Mouse (Mus musculus) forebrain, embryonic 14.5 days (tissue): Measurements from ENCODE around the gene Akt2. TPM values are rescaled to one million over a fixed set of nuclear protein-coding genes. Genes with fewer than 3 reads are reported as not detected.
A peak's percentile ranks its signal among the peaks of the same experiment; 100 is the strongest.

Source experiments
- ATAC-seq: fragments of 200-750 bp; cut with Nextera tagmentation; 2 replicates; pipeline ENCODE4 v1.8.0; 2017; ENCODE audit warnings: mild to moderate bottlenecking, moderate library complexity
- DNase-seq: peaks from one replicate; pipeline ENCODE4 v3.0.0-alpha.2; 2015; ENCODE audit warnings: low spot score
- H3K27ac ChIP-seq: fragments of 300-500 bp; sonication (generic); 2 replicates; pipeline ENCODE4 v1.5.1; 2014; ENCODE audit warnings: low read depth, mild to moderate bottlenecking, control low read depth, low read length, moderate library complexity
- H3K27me3 ChIP-seq: fragments of 300-500 bp; sonication (generic); replicated peaks from 2 replicates; pipeline ENCODE4 v1.6.1; 2014; ENCODE audit warnings: low read length, control low read depth, mixed read lengths; ENCODE audit not compliant: control insufficient read depth, insufficient read depth
- H3K36me3 ChIP-seq: fragments of 300-500 bp; sonication (generic); 2 replicates; pipeline ENCODE4 v1.6.1; 2014; ENCODE audit warnings: low read length, control low read depth; ENCODE audit not compliant: control insufficient read depth, insufficient read depth
- H3K4me1 ChIP-seq: fragments of 300-500 bp; sonication (generic); 2 replicates; pipeline ENCODE4 v1.6.1; 2014; ENCODE audit warnings: antibody characterized with exemption, low read length, control low read depth; ENCODE audit not compliant: control insufficient read depth, insufficient read depth
- H3K4me2 ChIP-seq: fragments of 300-500 bp; sonication (generic); 2 replicates; pipeline ENCODE4 v1.6.1; 2014; ENCODE audit warnings: mild to moderate bottlenecking, control low read depth, low read length
- H3K4me3 ChIP-seq: fragments of 300-500 bp; sonication (generic); 2 replicates; pipeline ENCODE4 v1.5.1; 2014; ENCODE audit warnings: low read depth, low read length, control low read depth
- H3K9ac ChIP-seq: fragments of 300-500 bp; sonication (generic); 2 replicates; pipeline ENCODE4 v1.6.1; 2014; ENCODE audit warnings: mild to moderate bottlenecking, low read length, control low read depth, moderate library complexity
- H3K9me3 ChIP-seq: fragments of 300-500 bp; sonication (generic); replicated peaks from 2 replicates; pipeline ENCODE4 v1.6.1; 2016; ENCODE audit warnings: low read length, control low read depth, mixed read lengths; ENCODE audit not compliant: control insufficient read depth
- WGBS: fragments of 180-500 bp; shearing (Covaris S2); extraction: QIAGEN DNeasy Blood & Tissue Kit; methylation state at CpG from one replicate; pipeline ENCODE4 v1.1.7; 2014; 5-methylcytosine and 5-hydroxymethylcytosine counted together
- polyA plus RNA-seq: library from polyadenylated mRNA; unstranded; fragments of >200 nt; fragmentation: Nextera tagmentation; extraction: Ambion mirVana; gene quantifications from 2 replicates; pipeline ENCODE4 v1.2.1, GENCODE M21; 2014

Gene Akt2
- polyA plus RNA-seq, 1 experiment from 2014 or later: 80.6 TPM

DNA sequence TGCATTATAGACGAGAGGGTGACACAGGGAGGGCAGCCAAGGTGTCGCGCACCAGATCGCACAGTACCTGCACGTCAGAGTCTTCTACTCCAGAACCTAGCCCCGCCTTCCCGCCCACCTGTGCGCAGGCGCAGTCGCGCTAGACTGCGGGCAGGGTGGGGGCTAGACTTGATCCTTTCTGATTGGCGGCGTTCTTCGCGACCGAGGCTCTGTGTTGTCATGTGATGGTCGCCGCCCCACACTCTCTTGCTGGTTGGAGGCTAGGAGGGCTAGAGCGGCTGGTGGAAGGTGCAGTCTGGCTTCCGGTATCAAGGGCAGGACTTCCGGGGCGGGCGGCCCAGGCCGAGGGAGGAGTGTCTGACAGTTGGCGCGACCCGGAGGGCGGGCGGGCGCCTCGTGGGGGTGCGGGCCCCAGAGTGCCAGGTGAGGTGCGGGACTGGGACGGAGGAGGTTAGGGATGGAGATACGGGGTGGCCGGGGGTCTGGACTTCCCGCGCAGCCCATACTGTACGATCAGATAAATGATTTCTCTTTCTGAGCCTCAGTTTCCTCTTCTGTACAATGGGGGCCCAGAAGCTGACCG, 38.3 kb upstream of the Akt2 start, which contains the start of the genes Pld3 and 2310022A10Rik:
TSS of gene Pld3 (minus strand) at position 288 of the 583 bp plus-strand sequence.
TSS of gene 2310022A10Rik (plus strand) at position 303 of the 583 bp plus-strand sequence.
- peak within 1 kb of the TSS; percentile 81 for H3K4me2 ChIP-seq
- no peaks in the 10 kb centered on the region for H3K9me3 ChIP-seq
- H3K4me3 ChIP-seq: peak within 1 kb of the TSS; percentile 73
- no peaks in the 10 kb centered on the region for H3K27me3 ChIP-seq
- peak; percentile 100 for ATAC-seq
- H3K9ac ChIP-seq: peak within 1 kb of the TSS; percentile 74
- peaks cover 10% of the 10 kb centered on the region for H3K4me1 ChIP-seq
- H3K36me3 ChIP-seq: peaks cover 9% of the 10 kb centered on the region
- DNase-seq: peak; percentile 98
- H3K27ac ChIP-seq: 0 out of 2 replicates have a peak within 1 kb of the TSS, but pooled peaks have one; percentile 33
- under 1% methylated on average over 41 of the region's 41 CpGs for WGBS

DNA sequence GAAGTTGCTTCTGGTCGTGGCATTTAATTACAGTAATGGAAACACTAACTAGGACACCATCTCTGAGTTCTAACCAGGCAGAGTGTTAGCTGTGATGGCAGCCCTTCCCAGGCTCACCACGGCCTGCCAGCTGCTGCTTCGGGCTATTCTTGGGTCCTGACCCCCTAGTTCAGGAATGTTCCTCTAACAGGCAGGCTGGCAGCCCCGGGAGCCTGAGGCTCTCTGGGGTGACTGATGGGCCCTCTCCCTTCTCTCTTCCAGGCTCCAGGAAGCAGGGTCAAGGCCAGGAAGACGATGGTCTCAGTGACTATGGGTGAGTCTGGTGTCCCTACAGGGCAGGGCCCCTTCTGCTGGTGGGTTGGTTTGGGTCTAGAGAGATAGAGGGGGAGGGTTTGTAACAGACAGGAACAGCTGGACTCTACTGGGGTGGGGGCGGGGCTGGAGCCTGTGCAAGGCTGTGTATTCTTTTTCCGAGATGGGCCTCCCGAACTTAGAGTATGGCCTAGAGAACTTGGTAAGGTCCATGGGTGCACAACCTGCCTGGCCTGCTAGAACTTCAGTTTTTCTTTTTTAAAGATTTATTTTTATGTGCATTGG, 31.0 kb upstream of the Akt2 start:
- H3K4me2 ChIP-seq: no peak overlapping the region
- H3K27me3 ChIP-seq: no peaks in the 10 kb centered on the region
- no peak overlapping the region for H3K9ac ChIP-seq
- no peak overlapping the region for H3K27ac ChIP-seq
- ATAC-seq (no peak), DNase-seq (no peak)
- H3K36me3 ChIP-seq: peaks cover 62% of the 10 kb centered on the region
- no peaks in the 10 kb centered on the region for H3K9me3 ChIP-seq
- 89% methylated on average over 8 of the region's 8 CpGs for WGBS
- H3K4me1 ChIP-seq: no peaks in the 10 kb centered on the region
- H3K4me3 ChIP-seq: no peak overlapping the region

DNA sequence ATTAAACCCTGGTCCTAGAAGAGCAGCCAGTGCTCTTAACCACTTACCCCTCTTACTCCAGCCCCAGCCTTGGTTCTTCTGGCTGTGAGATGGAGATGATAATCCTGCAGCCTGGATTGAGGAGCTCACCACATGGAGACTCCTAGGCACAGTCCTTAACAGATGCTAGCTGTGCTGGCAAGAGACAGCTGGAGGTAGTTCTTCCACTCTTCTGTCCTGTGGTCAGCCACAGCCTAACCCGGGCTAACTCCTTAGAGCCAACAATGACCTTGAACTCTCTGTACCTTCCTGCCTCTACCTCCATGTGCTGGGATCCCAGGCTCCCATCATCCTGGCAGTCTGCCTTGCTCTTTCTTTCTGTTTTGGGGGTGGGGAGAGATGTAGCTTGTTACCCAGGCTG, 30.4 kb upstream of the Akt2 start:
- Histone ChIP-seq H3K4me2 (no peak overlapping the region), H3K9me3 (no peaks in the 10 kb centered on the region), H3K36me3 (peaks cover 64% of the 10 kb centered on the region), H3K27ac (no peak overlapping the region), H3K9ac (no peak overlapping the region; the same call in 1 of the 2 replicates), H3K27me3 (no peaks in the 10 kb centered on the region), H3K4me1 (no peaks in the 10 kb centered on the region), H3K4me3 (no peak overlapping the region)
- no peak for ATAC-seq
- DNase-seq: no peak
- WGBS: 81% methylated on average over 1 of the region's 1 CpGs

DNA sequence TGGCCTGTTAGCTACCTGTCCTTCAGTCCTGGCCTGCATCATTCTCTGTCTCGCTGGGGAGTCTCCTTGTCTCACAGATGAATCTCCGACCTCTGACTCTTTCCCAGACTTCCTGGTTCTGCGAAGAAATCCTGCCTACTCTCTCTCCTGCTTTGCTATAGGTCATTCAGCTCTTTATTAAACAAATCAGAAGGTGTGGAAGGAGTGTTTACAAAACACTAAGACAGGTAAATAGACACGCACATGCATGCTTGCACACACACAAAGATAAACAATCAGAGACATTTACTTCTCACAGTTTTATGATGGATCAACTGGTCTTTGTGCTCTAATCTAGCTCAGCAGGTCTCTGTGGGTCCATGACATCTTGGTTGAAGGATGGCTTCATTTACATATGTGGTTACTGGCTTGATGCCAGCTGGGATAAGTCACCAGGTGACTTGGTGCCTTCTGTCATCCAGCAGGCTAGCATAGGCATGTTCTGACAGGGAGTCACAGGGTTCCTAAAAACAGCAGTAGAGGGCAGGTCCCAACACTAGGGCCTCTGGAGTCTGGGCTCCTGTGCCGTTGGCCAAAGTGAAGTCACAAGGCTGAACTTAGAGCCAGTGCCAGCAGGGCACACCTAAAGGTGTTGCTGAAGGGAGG, 21.6 kb upstream of the Akt2 start:
- Histone ChIP-seq H3K27me3 (no peaks in the 10 kb centered on the region), H3K4me1 (no peaks in the 10 kb centered on the region), H3K36me3 (peaks cover 73% of the 10 kb centered on the region), H3K9me3 (no peaks in the 10 kb centered on the region), H3K9ac (no peak overlapping the region), H3K27ac (no peak overlapping the region), H3K4me3 (no peak overlapping the region), H3K4me2 (no peak overlapping the region)
- no peak for DNase-seq
- no peak for ATAC-seq
- 89% methylated on average over 5 of the region's 5 CpGs for WGBS

DNA sequence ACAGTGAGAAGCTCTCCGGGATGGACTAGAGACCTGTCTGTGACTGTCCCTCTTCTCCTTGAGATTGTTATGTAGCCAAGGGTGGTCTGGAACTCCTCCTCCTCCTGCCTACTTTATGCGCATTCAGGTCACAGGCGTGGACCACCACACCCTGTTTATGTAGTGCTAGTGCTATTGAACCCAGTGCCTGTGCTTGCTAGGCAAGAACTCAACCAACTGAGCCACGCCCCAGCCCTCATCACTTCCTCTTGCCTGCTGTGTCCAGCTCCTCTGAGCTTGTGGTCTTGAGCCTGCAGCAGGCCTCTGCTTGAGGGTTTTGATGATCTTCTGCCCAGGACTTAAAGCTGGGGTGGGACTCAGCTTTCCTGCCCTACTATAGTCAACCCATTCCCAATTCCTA, 19.2 kb upstream of the Akt2 start:
- ATAC-seq (no peak), DNase-seq (no peak)
- 90% methylated on average over 4 of the region's 4 CpGs for WGBS
- Histone ChIP-seq H3K36me3 (peaks cover 81% of the 10 kb centered on the region), H3K9me3 (no peaks in the 10 kb centered on the region), H3K4me2 (no peak overlapping the region), H3K27ac (no peak overlapping the region), H3K4me1 (no peaks in the 10 kb centered on the region), H3K27me3 (no peaks in the 10 kb centered on the region), H3K4me3 (no peak overlapping the region), H3K9ac (no peak overlapping the region)

DNA sequence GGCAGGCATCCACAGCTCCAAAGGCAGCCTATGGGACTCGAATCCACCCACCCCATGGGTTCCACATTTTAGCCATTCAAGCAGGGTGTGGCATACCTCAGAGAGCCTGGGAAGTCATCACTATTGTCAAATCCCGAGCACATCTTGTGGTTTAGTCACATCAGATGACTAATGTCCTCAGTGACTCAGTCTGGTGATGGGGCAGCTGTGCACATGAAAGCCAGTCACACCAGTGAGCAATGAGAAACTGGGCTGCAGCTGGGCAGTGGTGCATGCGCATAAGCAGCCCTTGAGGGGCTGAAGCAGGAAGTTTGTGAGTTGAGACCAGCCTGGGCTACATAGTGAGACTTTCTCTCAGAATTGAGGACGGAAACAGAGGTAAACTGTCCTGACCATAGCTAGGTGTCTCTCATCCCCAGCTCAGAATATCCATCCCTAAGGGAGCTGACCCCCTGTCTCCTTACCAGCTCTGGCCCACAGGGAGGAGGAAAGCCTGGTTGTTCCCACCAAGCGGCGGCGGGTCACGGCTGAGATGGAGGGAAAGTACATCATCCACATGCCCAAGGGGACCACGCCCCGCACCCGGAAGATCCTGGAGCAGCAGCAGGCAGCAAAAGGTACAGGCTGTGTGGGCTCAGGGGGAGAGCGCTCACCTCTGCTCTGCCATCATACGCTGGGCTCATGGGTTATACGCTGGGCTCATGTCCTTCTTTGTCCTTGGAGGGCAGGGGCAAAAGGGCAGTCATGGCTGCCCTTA, 17.1 kb upstream of the Akt2 start:
- WGBS: 94% methylated on average over 14 of the region's 14 CpGs
- no peak overlapping the region for H3K4me2 ChIP-seq
- peaks cover 80% of the 10 kb centered on the region for H3K36me3 ChIP-seq

DNA sequence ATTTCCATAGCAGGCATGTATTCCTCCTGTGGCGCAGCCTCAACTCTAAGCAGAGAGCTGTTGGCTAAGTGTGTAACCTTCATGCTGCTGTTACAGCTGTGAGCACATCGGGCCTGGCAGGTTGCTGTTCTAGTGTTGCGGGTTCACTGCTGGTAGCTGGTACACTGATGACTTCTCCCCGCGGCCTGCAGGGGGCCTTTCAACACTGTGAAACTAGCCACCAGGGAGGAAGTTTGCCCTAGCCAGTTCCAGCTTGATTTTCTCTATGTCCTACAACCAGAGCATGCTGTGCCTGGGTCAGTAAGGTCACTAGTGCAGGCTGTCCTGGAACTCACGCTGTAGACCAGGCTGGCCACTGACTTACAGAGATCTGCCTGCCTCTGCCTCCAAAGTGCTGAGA, 14.4 kb upstream of the Akt2 start:
- no peak overlapping the region for H3K4me3 ChIP-seq
- DNase-seq: peak; percentile 42
- no peak for ATAC-seq
- no peaks in the 10 kb centered on the region for H3K4me1 ChIP-seq
- WGBS: 70% methylated on average over 6 of the region's 6 CpGs
- no peak overlapping the region for H3K27ac ChIP-seq
- no peak overlapping the region for H3K4me2 ChIP-seq
- H3K27me3 ChIP-seq: no peaks in the 10 kb centered on the region
- no peak overlapping the region for H3K9ac ChIP-seq
- H3K36me3 ChIP-seq: peaks cover 83% of the 10 kb centered on the region
- no peaks in the 10 kb centered on the region for H3K9me3 ChIP-seq

More for the DNA sequence above, 17.1 kb upstream of the Akt2 start:
- Histone ChIP-seq H3K9me3 (no peaks in the 10 kb centered on the region), H3K27ac (no peak overlapping the region), H3K27me3 (no peaks in the 10 kb centered on the region), H3K9ac (no peak overlapping the region), H3K4me3 (no peak overlapping the region), H3K4me1 (no peaks in the 10 kb centered on the region)
- no peak for ATAC-seq
- no peak for DNase-seq

DNA sequence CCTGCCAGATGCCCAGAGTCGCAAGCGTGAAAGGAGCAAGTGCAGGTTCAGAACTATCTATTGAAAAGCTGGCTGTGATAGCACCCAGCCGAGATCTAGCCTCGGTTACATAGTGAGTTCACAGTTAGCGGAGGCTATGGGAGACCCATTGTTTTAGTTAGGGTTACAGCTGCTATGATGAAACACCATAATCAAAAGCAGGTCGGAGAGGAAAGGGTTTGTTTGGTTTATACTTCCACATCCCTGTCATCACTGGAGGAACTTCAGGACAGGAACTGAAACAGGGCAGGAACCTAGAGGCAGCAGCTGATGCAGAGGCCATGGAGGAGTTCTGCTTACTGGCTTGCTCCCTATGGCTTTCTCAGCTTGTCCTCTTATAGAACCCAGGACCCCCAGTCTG, 13.8 kb upstream of the Akt2 start:
- WGBS: 92% methylated on average over 6 of the region's 6 CpGs
- Histone ChIP-seq H3K9ac (no peak overlapping the region), H3K36me3 (peaks cover 83% of the 10 kb centered on the region), H3K4me2 (no peak overlapping the region), H3K4me1 (no peaks in the 10 kb centered on the region), H3K4me3 (no peak overlapping the region), H3K27me3 (no peaks in the 10 kb centered on the region), H3K27ac (no peak overlapping the region), H3K9me3 (no peaks in the 10 kb centered on the region)
- DNase-seq: no peak
- no peak for ATAC-seq
